Mouse (Mus musculus) liver, adult 2 months (tissue): ENCODE data around the gene Cutal. TPM values are rescaled to one million over a fixed set of nuclear protein-coding genes. Genes with fewer than 3 reads are reported as not detected.
"Not testable (repeated sequence)": the region's sequence is repeated elsewhere in the genome, so short reads cannot be mapped to it uniquely, and the experiment has no call there.

Experiments used
- DNase-seq: peaks from one replicate; pipeline ENCODE4 v3.0.0-alpha.2; 2011; ENCODE audit warnings: low read depth, low spot score; ENCODE audit errors: extremely low read depth
- H3K27ac ChIP-seq: fragments of 200-500 bp; replicated peaks from 2 replicates; pipeline ENCODE4 v1.5.1; 2012; ENCODE audit warnings: low read depth, mild to moderate bottlenecking, control low read depth, inconsistent platforms, low read length; ENCODE audit not compliant: insufficient read depth
- H3K27me3 ChIP-seq: fragments of 200-500 bp; 2 replicates; pipeline ENCODE4 v1.6.1; 2012; ENCODE audit warnings: mild to moderate bottlenecking, moderate library complexity, low read length, inconsistent platforms; ENCODE audit not compliant: control insufficient read depth, insufficient read depth
- H3K36me3 ChIP-seq: fragments of 200-500 bp; 2 replicates; pipeline ENCODE4 v1.6.1; 2012; ENCODE audit warnings: low read length, inconsistent platforms; ENCODE audit not compliant: control insufficient read depth, insufficient read depth
- H3K4me1 ChIP-seq: fragments of 200-500 bp; 2 replicates; pipeline ENCODE4 v1.6.1; 2011; ENCODE audit warnings: low read length; ENCODE audit not compliant: control insufficient read depth, insufficient read depth
- H3K4me3 ChIP-seq: fragments of 200-500 bp; 2 replicates; pipeline ENCODE4 v1.5.1; 2011; ENCODE audit warnings: low read depth, mild to moderate bottlenecking, control low read depth, low read length, moderate library complexity; ENCODE audit not compliant: insufficient read depth
- H3K79me2 ChIP-seq: fragments of 200-500 bp; 2 replicates; pipeline ENCODE4 v1.6.1; 2012; ENCODE audit warnings: inconsistent platforms, mild to moderate bottlenecking, low read length, moderate library complexity; ENCODE audit not compliant: control insufficient read depth, insufficient read depth
- H3K9ac ChIP-seq: fragments of 200-500 bp; 2 replicates; pipeline ENCODE4 v1.6.1; 2012; ENCODE audit warnings: low read depth, mild to moderate bottlenecking, control low read depth, inconsistent platforms, low read length
- CTCF ChIP-seq: fragments of 200-500 bp; IDR thresholded peaks from 2 replicates; pipeline ENCODE4 v1.5.1; 2011; ENCODE audit warnings: low read depth, low read length, control low read depth
- POLR2A ChIP-seq: fragments of 200-500 bp; IDR thresholded peaks from 2 replicates; pipeline ENCODE4 v1.6.1; 2011; ENCODE audit warnings: low read length, control low read depth; ENCODE audit not compliant: insufficient read depth; ENCODE audit errors: extremely low read depth
- WGBS: fragments of 180-500 bp; shearing (Covaris S2); methylation state at CpG from one replicate; pipeline ENCODE4 v1.1.7; 2018; 5-methylcytosine and 5-hydroxymethylcytosine counted together
- polyA plus RNA-seq: library from polyadenylated mRNA; depleted of rRNA; stranded (reverse); fragments of >200 nt; gene quantifications from 2 replicates; pipeline ENCODE4 v1.2.3, GENCODE M21; 2012
- total RNA-seq: library from RNA; depleted of rRNA; stranded (reverse); fragments of >200 nt; gene quantifications from 2 replicates; pipeline ENCODE4 v1.2.3, GENCODE M21; 2014

The Cutal gene
- total and polyA plus RNA-seq, 2 experiments, result 48.2 to 341 TPM

GRCm38 (mm10) chr2:34833624-34834023, 40.6 kb upstream of the Cutal start:
- Histone ChIP-seq H3K4me3 (no peak overlapping the region), H3K27me3 (no peaks in the 10 kb centered on the region), H3K9ac (no peak overlapping the region), H3K4me1 (no peaks in the 10 kb centered on the region), H3K79me2 (no peaks in the 10 kb centered on the region), H3K36me3 (no peaks in the 10 kb centered on the region), H3K27ac (no peak overlapping the region)
- 96% methylated on average over 17 of the region's 17 CpGs for WGBS
- no peak for DNase-seq
- no peak for TF ChIP-seq POLR2A
- TF ChIP-seq CTCF, result no peak

GRCm38 (mm10) chr2:34835669-34836068, 38.5 kb upstream of the Cutal start:
- Histone ChIP-seq H3K27ac (no peak overlapping the region), H3K27me3 (no peaks in the 10 kb centered on the region), H3K36me3 (no peaks in the 10 kb centered on the region), H3K4me1 (no peaks in the 10 kb centered on the region), H3K4me3 (no peak overlapping the region), H3K9ac (no peak overlapping the region), H3K79me2 (no peaks in the 10 kb centered on the region)
- WGBS, result 84% methylated on average over 3 of the region's 3 CpGs
- no peak for TF ChIP-seq POLR2A
- TF ChIP-seq CTCF, result no peak
- DNase-seq, result no peak

- H3K36me3 ChIP-seq, H3K27me3 ChIP-seq, H3K4me1 ChIP-seq, H3K79me2 ChIP-seq, H3K9ac ChIP-seq, H3K4me3 ChIP-seq, H3K27ac ChIP-seq, DNase-seq: not testable (repeated sequence)
- TF ChIP-seq CTCF, result peak; percentile 32; the same call in 1 of the 2 replicates
- 87% methylated on average over 5 of the region's 5 CpGs for WGBS
These were observed 34.1 kb upstream of the Cutal start for GRCm38 (mm10) chr2:34840143-34840542.

GRCm38 (mm10) chr2:34841706-34842105, 32.5 kb upstream of the Cutal start:
- Histone ChIP-seq H3K9ac (no peak overlapping the region), H3K27me3 (no peaks in the 10 kb centered on the region), H3K27ac (no peak overlapping the region), H3K36me3 (no peaks in the 10 kb centered on the region), H3K4me1 (no peaks in the 10 kb centered on the region), H3K4me3 (no peak overlapping the region), H3K79me2 (no peaks in the 10 kb centered on the region)
- WGBS, result 93% methylated on average over 8 of the region's 8 CpGs
- no peak for TF ChIP-seq POLR2A
- TF ChIP-seq CTCF, result no peak
- no peak for DNase-seq

GRCm38 (mm10) chr2:34843211-34843939, 30.8 kb upstream of the Cutal start:
- H3K4me3 ChIP-seq, result no peak overlapping the region
- 72% methylated on average over 11 of the region's 11 CpGs for WGBS
- no peak overlapping the region for H3K9ac ChIP-seq
- no peaks in the 10 kb centered on the region for H3K4me1 ChIP-seq
- H3K79me2 ChIP-seq, result no peaks in the 10 kb centered on the region
- DNase-seq, result no peak
- no peak overlapping the region; the same call in 1 of the 2 replicates for H3K27ac ChIP-seq
- H3K36me3 ChIP-seq, result no peaks in the 10 kb centered on the region
- TF ChIP-seq POLR2A (no peak), CTCF (no peak)
- no peaks in the 10 kb centered on the region for H3K27me3 ChIP-seq

GRCm38 (mm10) chr2:34847702-34848101, 26.5 kb upstream of the Cutal start:
- H3K27ac ChIP-seq, result no peak overlapping the region
- H3K36me3 ChIP-seq, result peaks cover 13% of the 10 kb centered on the region
- H3K4me1 ChIP-seq, result no peaks in the 10 kb centered on the region
- H3K27me3 ChIP-seq, result no peaks in the 10 kb centered on the region
- H3K79me2 ChIP-seq, result no peaks in the 10 kb centered on the region
- H3K4me3 ChIP-seq, result no peak overlapping the region
- no peak overlapping the region for H3K9ac ChIP-seq
- TF ChIP-seq POLR2A (no peak), CTCF (no peak)
- DNase-seq, result no peak
- 91% methylated on average over 1 of the region's 1 CpGs for WGBS
